Mouse (Mus musculus): ENCODE results near the gene Ppox. TPM values are rescaled to one million over a fixed set of nuclear protein-coding genes. Genes with fewer than 3 reads are reported as not detected.

Ppox gene
- polyA plus RNA-seq, 1 experiment from 2014 or later: 46.8 TPM

DNA sequence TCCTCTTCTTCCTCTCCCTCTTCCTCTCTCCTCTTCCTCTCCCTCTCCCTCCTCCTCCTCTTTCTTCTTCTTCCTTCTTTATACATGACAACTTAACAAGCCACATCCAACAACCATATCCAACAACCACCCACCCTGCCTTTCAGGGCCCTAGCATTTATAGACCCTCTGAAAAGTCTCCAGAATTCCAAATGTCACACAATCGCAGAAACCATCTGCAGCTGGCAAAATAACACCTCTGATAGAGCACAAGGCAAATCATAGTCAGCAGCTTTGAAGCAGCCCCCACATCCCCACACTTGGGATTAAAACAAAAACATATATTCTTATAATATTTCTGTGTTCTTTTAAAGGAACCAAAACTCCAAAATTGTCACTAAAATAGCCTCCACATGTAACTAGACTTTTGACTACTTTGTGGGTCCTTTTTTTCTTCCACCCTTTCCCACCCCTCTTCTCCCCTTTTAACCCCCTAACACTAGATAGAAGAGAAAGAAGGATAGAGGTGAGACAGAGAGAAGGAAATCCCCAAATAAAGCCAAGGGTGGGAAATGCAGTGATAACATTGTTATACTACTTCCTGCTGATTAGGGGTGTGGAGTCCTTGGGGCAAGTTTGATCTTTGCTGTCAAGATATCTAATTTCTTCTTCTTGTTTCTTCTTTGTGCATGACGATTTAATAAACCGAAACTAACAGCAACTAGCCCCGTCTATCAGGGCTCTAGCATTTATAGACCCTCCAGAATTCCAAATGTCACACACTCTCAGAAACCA, 14.8 kb downstream of the Ppox start:
- H3K4me2 ChIP-seq (ENCODE audit: low read length): no peak overlapping the region
- no peak overlapping the region for H3K9ac ChIP-seq (replicated peaks; ENCODE audit: low read length)
- H3K4me1 ChIP-seq (ENCODE audit: control insufficient read depth, insufficient read depth, low read length): peaks cover 15% of the 10 kb centered on the region
- no peaks in the 10 kb centered on the region for H3K27me3 ChIP-seq (ENCODE audit: control insufficient read depth, insufficient read depth, low read length)
- H3K36me3 ChIP-seq (ENCODE audit: control insufficient read depth, insufficient read depth, low read length): no peaks in the 10 kb centered on the region
- no peaks in the 10 kb centered on the region for H3K9me3 ChIP-seq (ENCODE audit: control insufficient read depth, low read length)
- H3K4me3 ChIP-seq (replicated peaks; ENCODE audit: low read depth, low read length): no peak overlapping the region
- WGBS: 83% methylated on average over 4 of the region's 4 CpGs
- DNase-seq (no peak), ATAC-seq (ENCODE audit: low FRiP score, low TSS enrichment) (no peak)
- H3K27ac ChIP-seq (replicated peaks; ENCODE audit: low read depth, low read length): no peak overlapping the region

DNA sequence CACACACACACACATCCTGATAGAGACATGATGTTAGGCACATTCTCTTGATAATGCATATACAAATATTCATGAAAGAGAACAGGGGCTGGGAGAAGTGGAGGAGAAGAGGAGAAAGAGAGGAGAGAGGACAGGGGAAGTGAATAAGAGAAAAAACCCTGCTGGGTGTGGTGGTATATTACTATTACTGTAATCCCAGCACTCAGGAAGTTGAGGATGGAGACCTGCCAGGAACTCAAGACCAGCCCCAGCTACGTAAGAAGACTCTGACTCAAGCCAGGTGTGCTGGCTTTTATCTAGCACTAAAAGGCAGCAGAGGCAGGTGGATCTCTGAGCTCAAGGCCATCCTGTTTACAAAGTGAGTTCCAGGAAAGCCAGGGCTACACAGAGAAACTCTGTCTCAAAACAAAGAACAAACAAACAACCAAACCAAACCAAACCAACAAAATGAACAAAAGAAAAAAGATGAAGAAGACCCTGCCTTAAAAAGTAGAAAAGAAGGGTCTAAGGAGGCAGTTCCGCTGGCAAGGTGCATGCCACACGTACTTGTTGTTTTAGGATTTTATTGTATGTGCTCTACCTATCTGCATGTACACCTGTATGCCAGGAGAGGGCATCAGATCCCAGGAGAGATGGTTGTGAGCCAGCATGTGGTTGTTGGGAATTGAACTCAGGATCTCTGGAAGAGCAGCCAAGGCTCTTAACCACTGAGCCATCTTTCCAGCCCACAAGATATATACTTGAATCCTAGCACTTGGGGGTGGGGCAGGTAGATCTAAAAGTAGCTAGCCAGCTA, 17.1 kb downstream of the Ppox start:
- Histone ChIP-seq H3K9ac (replicated peaks; ENCODE audit: low read length) (no peak overlapping the region), H3K9me3 (ENCODE audit: control insufficient read depth, low read length) (no peaks in the 10 kb centered on the region), H3K36me3 (ENCODE audit: control insufficient read depth, insufficient read depth, low read length) (no peaks in the 10 kb centered on the region), H3K4me1 (ENCODE audit: control insufficient read depth, insufficient read depth, low read length) (0 out of 2 replicates have a peak, but pooled peaks cover 7% of the 10 kb centered on the region), H3K4me2 (ENCODE audit: low read length) (peak overlapping the region; percentile 54), H3K27ac (replicated peaks; ENCODE audit: low read depth, low read length) (peak overlapping the region; percentile 72), H3K27me3 (ENCODE audit: control insufficient read depth, insufficient read depth, low read length) (no peaks in the 10 kb centered on the region), H3K4me3 (replicated peaks; ENCODE audit: low read depth, low read length) (no peak overlapping the region)
- ATAC-seq (ENCODE audit: low FRiP score, low TSS enrichment) (no peak), DNase-seq (no peak)
- WGBS: 83% methylated on average over 3 of the region's 3 CpGs

DNA sequence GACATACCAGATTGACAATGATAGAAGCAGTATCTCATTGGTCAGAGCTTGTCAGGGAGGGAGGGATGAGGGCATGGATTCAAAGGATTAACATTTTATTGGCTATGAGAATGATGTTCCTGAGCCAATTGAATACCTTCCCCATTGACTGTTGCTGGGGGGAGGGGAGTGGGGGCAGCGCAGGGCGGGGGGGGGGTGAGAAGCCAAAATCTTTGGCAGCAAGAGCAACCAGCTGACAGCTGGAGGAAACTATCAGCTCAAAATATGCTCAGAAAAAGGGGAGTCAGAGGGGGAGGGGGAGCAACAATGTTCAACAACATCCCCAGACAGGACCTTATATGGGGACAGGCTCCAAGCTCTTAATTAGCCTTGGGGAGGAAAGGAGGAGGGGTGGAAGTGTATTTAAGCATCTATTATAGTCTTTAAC, 17.8 kb downstream of the Ppox start:
- H3K4me3 ChIP-seq (replicated peaks; ENCODE audit: low read depth, low read length): peak overlapping the region; percentile 24
- H3K4me2 ChIP-seq (ENCODE audit: low read length): peak overlapping the region; percentile 54
- no peaks in the 10 kb centered on the region for H3K27me3 ChIP-seq (ENCODE audit: control insufficient read depth, insufficient read depth, low read length)
- 0 out of 2 replicates have a peak, but pooled peaks cover 7% of the 10 kb centered on the region for H3K4me1 ChIP-seq (ENCODE audit: control insufficient read depth, insufficient read depth, low read length)
- H3K36me3 ChIP-seq (ENCODE audit: control insufficient read depth, insufficient read depth, low read length): no peaks in the 10 kb centered on the region
- DNase-seq (peak; percentile 84), ATAC-seq (ENCODE audit: low FRiP score, low TSS enrichment) (peak; percentile 91)
- H3K27ac ChIP-seq (replicated peaks; ENCODE audit: low read depth, low read length): peak overlapping the region; percentile 72
- 4% methylated on average over 2 of the region's 2 CpGs for WGBS
- no peak overlapping the region for H3K9ac ChIP-seq (replicated peaks; ENCODE audit: low read length)
- H3K9me3 ChIP-seq (ENCODE audit: control insufficient read depth, low read length): no peaks in the 10 kb centered on the region

DNA sequence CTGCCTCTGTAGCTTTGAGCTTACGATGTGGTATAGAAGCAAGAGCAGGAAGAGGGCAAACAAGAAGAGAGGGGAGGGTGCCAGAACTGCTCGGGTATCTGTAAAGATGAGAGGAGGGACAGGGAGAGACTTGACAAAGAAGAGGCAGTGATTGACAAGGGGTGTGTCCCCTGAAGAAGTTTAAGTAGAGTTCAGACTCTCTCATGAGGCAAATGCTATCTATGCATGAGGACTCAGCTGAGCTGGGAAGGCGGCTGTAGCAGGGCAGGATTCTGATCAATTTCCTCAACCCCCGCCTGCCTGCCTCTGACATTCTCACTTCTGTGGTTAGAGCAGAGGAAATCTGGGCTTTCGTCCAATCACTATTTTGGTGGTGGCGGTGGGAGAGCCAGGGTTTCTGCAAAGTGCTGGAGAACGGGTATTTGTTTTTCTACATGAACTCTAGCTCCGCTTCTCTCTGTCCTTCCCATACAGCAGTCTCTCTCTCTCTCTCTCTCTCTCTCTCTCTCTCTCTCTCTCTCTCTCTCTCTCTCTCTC, 18.3 kb downstream of the Ppox start:
- WGBS: 7% methylated on average over 8 of the region's 8 CpGs
- Histone ChIP-seq H3K9ac (replicated peaks; ENCODE audit: low read length) (no peak overlapping the region; the same call in 1 of the 2 replicates), H3K9me3 (ENCODE audit: control insufficient read depth, low read length) (no peaks in the 10 kb centered on the region), H3K4me3 (replicated peaks; ENCODE audit: low read depth, low read length) (peak overlapping the region; percentile 24), H3K27me3 (ENCODE audit: control insufficient read depth, insufficient read depth, low read length) (no peaks in the 10 kb centered on the region), H3K4me1 (ENCODE audit: control insufficient read depth, insufficient read depth, low read length) (0 out of 2 replicates have a peak, but pooled peaks cover 7% of the 10 kb centered on the region), H3K27ac (replicated peaks; ENCODE audit: low read depth, low read length) (peak overlapping the region; percentile 72), H3K4me2 (ENCODE audit: low read length) (peak overlapping the region; percentile 54), H3K36me3 (ENCODE audit: control insufficient read depth, insufficient read depth, low read length) (no peaks in the 10 kb centered on the region)
- DNase-seq (peak; percentile 79), ATAC-seq (ENCODE audit: low FRiP score, low TSS enrichment) (peak; percentile 65)

DNA sequence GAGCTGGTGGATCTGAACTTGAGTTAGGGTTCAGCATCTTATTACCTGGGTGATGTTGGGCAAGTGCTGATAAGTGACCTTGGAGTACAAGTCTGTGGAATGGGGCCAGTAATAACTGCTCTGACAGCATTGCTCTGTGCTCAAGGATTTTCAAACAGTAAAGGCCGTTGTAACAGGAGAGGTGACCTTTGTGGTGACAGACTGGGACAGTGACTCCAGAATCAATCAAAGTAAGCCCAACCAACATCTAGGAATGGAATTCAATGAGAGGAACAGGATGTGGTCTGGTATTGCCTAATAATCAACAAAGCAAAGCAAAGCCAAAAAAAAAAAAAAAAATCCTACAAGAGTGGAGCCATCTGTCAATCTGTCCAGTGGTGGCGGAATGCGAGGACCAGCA, 20.7 kb downstream of the Ppox start:
- no peak overlapping the region for H3K4me2 ChIP-seq (ENCODE audit: low read length)
- no peaks in the 10 kb centered on the region for H3K36me3 ChIP-seq (ENCODE audit: control insufficient read depth, insufficient read depth, low read length)
- H3K27me3 ChIP-seq (ENCODE audit: control insufficient read depth, insufficient read depth, low read length): no peaks in the 10 kb centered on the region
- no peak overlapping the region for H3K27ac ChIP-seq (replicated peaks; ENCODE audit: low read depth, low read length)
- H3K9me3 ChIP-seq (ENCODE audit: control insufficient read depth, low read length): no peaks in the 10 kb centered on the region
- WGBS: 92% methylated on average over 3 of the region's 3 CpGs
- 0 out of 2 replicates have a peak, but pooled peaks cover 7% of the 10 kb centered on the region for H3K4me1 ChIP-seq (ENCODE audit: control insufficient read depth, insufficient read depth, low read length)
- no peak overlapping the region for H3K9ac ChIP-seq (replicated peaks; ENCODE audit: low read length)
- DNase-seq (no peak), ATAC-seq (ENCODE audit: low FRiP score, low TSS enrichment) (no peak)
- H3K4me3 ChIP-seq (replicated peaks; ENCODE audit: low read depth, low read length): no peak overlapping the region

DNA sequence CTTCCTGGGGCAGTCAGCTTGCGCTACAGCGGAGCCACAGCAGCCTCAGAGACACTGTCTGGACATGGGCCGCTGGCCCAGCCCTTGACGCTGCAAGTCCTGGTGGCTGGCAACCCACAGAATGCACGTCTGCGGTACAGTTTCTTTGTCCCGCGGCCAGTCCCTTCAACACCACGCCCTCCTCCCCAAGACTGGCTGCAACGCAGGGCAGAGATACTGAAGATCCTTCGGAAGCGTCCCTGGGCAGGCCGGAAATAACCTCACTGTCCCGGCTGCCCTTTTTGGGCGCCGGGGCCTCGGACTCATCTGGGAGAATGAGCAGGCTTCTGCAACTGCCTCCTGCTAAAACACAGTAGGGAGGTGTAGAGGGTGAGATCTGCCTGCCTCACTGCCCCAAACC, 22.1 kb downstream of the Ppox start:
- H3K9me3 ChIP-seq (ENCODE audit: control insufficient read depth, low read length): no peaks in the 10 kb centered on the region
- H3K9ac ChIP-seq (replicated peaks; ENCODE audit: low read length): no peak overlapping the region
- H3K4me3 ChIP-seq (replicated peaks; ENCODE audit: low read depth, low read length): no peak overlapping the region
- WGBS: 82% methylated on average over 17 of the region's 17 CpGs
- H3K27me3 ChIP-seq (ENCODE audit: control insufficient read depth, insufficient read depth, low read length): no peaks in the 10 kb centered on the region
- ATAC-seq (ENCODE audit: low FRiP score, low TSS enrichment) (no peak), DNase-seq (no peak)
- 0 out of 2 replicates have a peak, but pooled peaks cover 7% of the 10 kb centered on the region for H3K4me1 ChIP-seq (ENCODE audit: control insufficient read depth, insufficient read depth, low read length)
- no peak overlapping the region for H3K4me2 ChIP-seq (ENCODE audit: low read length)
- no peaks in the 10 kb centered on the region for H3K36me3 ChIP-seq (ENCODE audit: control insufficient read depth, insufficient read depth, low read length)
- no peak overlapping the region for H3K27ac ChIP-seq (replicated peaks; ENCODE audit: low read depth, low read length)

DNA sequence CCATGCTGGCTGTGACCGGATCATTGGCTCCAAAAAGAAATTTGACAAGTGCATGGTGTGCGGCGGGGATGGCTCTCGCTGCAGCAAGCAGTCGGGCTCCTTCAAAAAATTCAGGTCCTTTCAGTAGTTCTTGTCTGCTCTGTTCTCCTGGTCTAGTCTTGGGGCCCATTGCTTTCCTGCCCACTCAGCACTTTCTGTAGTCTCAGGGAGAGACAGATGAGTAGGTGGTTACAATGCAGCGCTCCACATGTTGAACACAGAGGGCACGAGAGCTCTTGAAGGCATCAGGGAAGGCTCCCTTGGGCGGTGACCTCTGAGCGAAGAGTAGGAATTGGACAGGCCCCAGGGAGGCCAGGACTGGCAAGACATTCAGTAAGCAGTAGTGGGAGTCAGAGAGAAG, 23.2 kb downstream of the Ppox start:
- ATAC-seq (ENCODE audit: low FRiP score, low TSS enrichment) (no peak), DNase-seq (no peak)
- Histone ChIP-seq H3K9ac (replicated peaks; ENCODE audit: low read length) (no peak overlapping the region), H3K9me3 (ENCODE audit: control insufficient read depth, low read length) (no peaks in the 10 kb centered on the region), H3K27ac (replicated peaks; ENCODE audit: low read depth, low read length) (no peak overlapping the region), H3K4me1 (ENCODE audit: control insufficient read depth, insufficient read depth, low read length) (0 out of 2 replicates have a peak, but pooled peaks cover 6% of the 10 kb centered on the region), H3K36me3 (ENCODE audit: control insufficient read depth, insufficient read depth, low read length) (no peaks in the 10 kb centered on the region), H3K27me3 (ENCODE audit: control insufficient read depth, insufficient read depth, low read length) (no peaks in the 10 kb centered on the region), H3K4me2 (ENCODE audit: low read length) (no peak overlapping the region), H3K4me3 (replicated peaks; ENCODE audit: low read depth, low read length) (no peak overlapping the region)
- 89% methylated on average over 9 of the region's 9 CpGs for WGBS

DNA sequence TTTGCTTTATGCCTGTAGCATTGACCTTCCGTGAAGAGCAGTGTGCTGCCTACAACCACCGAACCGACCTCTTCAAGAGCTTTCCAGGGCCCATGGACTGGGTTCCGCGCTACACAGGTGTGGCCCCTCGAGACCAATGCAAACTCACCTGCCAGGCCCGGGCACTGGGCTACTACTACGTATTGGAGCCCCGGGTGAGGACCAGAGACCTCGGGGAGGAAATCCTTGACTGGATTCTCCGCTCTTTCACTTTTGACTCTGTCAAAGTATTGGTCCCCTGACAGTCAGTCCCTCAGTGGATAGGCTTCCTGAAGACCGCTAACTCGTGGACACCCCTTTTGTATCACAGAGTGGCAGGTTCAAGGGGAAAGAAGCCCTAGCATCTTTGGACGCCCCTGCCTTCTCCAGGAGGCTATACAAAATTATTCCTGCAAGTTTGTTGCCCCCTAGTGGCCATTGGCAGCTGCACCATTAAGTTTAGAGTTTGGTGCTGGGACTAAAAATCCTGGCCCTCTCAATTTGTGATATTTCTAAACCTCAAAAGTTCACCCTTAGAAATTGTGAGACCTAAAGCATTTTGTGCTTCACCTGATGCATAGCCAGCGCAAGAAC, 23.9 kb downstream of the Ppox start:
- H3K4me3 ChIP-seq (replicated peaks; ENCODE audit: low read depth, low read length): no peak overlapping the region
- H3K4me2 ChIP-seq (ENCODE audit: low read length): no peak overlapping the region
- H3K36me3 ChIP-seq (ENCODE audit: control insufficient read depth, insufficient read depth, low read length): no peaks in the 10 kb centered on the region
- no peak for ATAC-seq (ENCODE audit: low FRiP score, low TSS enrichment)
- no peak overlapping the region for H3K9ac ChIP-seq (replicated peaks; ENCODE audit: low read length)
- peak; percentile 89 for DNase-seq
- 68% methylated on average over 15 of the region's 15 CpGs for WGBS
- H3K9me3 ChIP-seq (ENCODE audit: control insufficient read depth, low read length): no peaks in the 10 kb centered on the region
- no peak overlapping the region for H3K27ac ChIP-seq (replicated peaks; ENCODE audit: low read depth, low read length)
- H3K4me1 ChIP-seq (ENCODE audit: control insufficient read depth, insufficient read depth, low read length): 0 out of 2 replicates have a peak, but pooled peaks cover 3% of the 10 kb centered on the region
- no peaks in the 10 kb centered on the region for H3K27me3 ChIP-seq (ENCODE audit: control insufficient read depth, insufficient read depth, low read length)

Measured in midbrain, embryonic 14.5 days (tissue).